Mouse (Mus musculus): ENCODE results near the gene Rbm18. TPM values are rescaled to one million over a fixed set of nuclear protein-coding genes. Genes with fewer than 3 reads are reported as not detected.
A peak's percentile ranks its signal among the peaks of the same experiment; 100 is the strongest.

Gene Rbm18
- polyA plus RNA-seq, 1 experiment from 2014 or later = 122 TPM

- ATAC-seq (ENCODE audit: insufficient read depth, low FRiP score, low TSS enrichment) = peak; percentile 32; the same call in 1 of the 2 replicates
These were observed 34.0 kb downstream of the Rbm18 start for GRCm38 (mm10) chr2:36102559-36102946.

GRCm38 (mm10) chr2:36101866-36102558, 34.6 kb downstream of the Rbm18 start:
- Histone ChIP-seq H3K4me1 (ENCODE audit: control insufficient read depth, insufficient read depth, low read length) (peaks cover 15% of the 10 kb centered on the region; the same call in 1 of the 2 replicates), H3K27ac (ENCODE audit: low read depth, low read length) (no peak overlapping the region), H3K36me3 (ENCODE audit: control insufficient read depth, insufficient read depth, low read length) (no peaks in the 10 kb centered on the region), H3K27me3 (ENCODE audit: control insufficient read depth, insufficient read depth, low read length) (peaks cover 100% of the 10 kb centered on the region), H3K9me3 (ENCODE audit: control insufficient read depth, low read length) (no peaks in the 10 kb centered on the region), H3K4me3 (ENCODE audit: low read depth, low read length) (no peak overlapping the region), H3K4me2 (ENCODE audit: low read depth) (no peak overlapping the region), H3K9ac (ENCODE audit: low read length) (no peak overlapping the region)
- WGBS = 2% methylated on average over 28 of the region's 28 CpGs
- DNase-seq (ENCODE audit: low spot score) (peak; percentile 53), ATAC-seq (ENCODE audit: insufficient read depth, low FRiP score, low TSS enrichment) (0 out of 2 replicates have a peak, but pooled peaks have one; percentile 9)

More at GRCm38 (mm10) chr2:36102559-36102946, 34.0 kb downstream of the Rbm18 start:
- Histone ChIP-seq H3K27me3 (ENCODE audit: control insufficient read depth, insufficient read depth, low read length) (peaks cover 100% of the 10 kb centered on the region), H3K4me1 (ENCODE audit: control insufficient read depth, insufficient read depth, low read length) (peaks cover 15% of the 10 kb centered on the region; the same call in 1 of the 2 replicates), H3K4me2 (ENCODE audit: low read depth) (no peak overlapping the region), H3K9ac (ENCODE audit: low read length) (no peak overlapping the region), H3K9me3 (ENCODE audit: control insufficient read depth, low read length) (no peaks in the 10 kb centered on the region), H3K27ac (ENCODE audit: low read depth, low read length) (no peak overlapping the region), H3K36me3 (ENCODE audit: control insufficient read depth, insufficient read depth, low read length) (no peaks in the 10 kb centered on the region), H3K4me3 (ENCODE audit: low read depth, low read length) (no peak overlapping the region)
- DNase-seq (ENCODE audit: low spot score) = peak; percentile 61
- under 1% methylated on average over 21 of the region's 21 CpGs for whole genome bisulfite sequencing

- ATAC-seq (ENCODE audit: insufficient read depth, low FRiP score, low TSS enrichment) = no peak
- no peaks in the 10 kb centered on the region for H3K36me3 ChIP-seq (ENCODE audit: control insufficient read depth, insufficient read depth, low read length)
- peaks cover 7% of the 10 kb centered on the region; the same call in 1 of the 2 replicates for H3K4me1 ChIP-seq (ENCODE audit: control insufficient read depth, insufficient read depth, low read length)
- no peak overlapping the region for H3K4me2 ChIP-seq (ENCODE audit: low read depth)
- WGBS = under 1% methylated on average over 6 of the region's 6 CpGs
- no peaks in the 10 kb centered on the region for H3K9me3 ChIP-seq (ENCODE audit: control insufficient read depth, low read length)
- H3K9ac ChIP-seq (ENCODE audit: low read length) = no peak overlapping the region
- no peak for DNase-seq (ENCODE audit: low spot score)
- no peak overlapping the region for H3K4me3 ChIP-seq (ENCODE audit: low read depth, low read length)
- peaks cover 100% of the 10 kb centered on the region for H3K27me3 ChIP-seq (ENCODE audit: control insufficient read depth, insufficient read depth, low read length)
- no peak overlapping the region for H3K27ac ChIP-seq (ENCODE audit: low read depth, low read length)
These were observed 36.8 kb downstream of the Rbm18 start for GRCm38 (mm10) chr2:36099739-36100138.

- no peak overlapping the region for H3K27ac ChIP-seq (ENCODE audit: low read depth, low read length)
- ATAC-seq (ENCODE audit: insufficient read depth, low FRiP score, low TSS enrichment) (no peak), DNase-seq (ENCODE audit: low spot score) (no peak)
- 4% methylated on average over 5 of the region's 5 CpGs for WGBS
- no peaks in the 10 kb centered on the region for H3K36me3 ChIP-seq (ENCODE audit: control insufficient read depth, insufficient read depth, low read length)
- H3K27me3 ChIP-seq (ENCODE audit: control insufficient read depth, insufficient read depth, low read length) = peaks cover 100% of the 10 kb centered on the region
- no peak overlapping the region for H3K9ac ChIP-seq (ENCODE audit: low read length)
- no peak overlapping the region for H3K4me3 ChIP-seq (ENCODE audit: low read depth, low read length)
- H3K4me2 ChIP-seq (ENCODE audit: low read depth) = no peak overlapping the region
- no peaks in the 10 kb centered on the region for H3K9me3 ChIP-seq (ENCODE audit: control insufficient read depth, low read length)
- 0 out of 2 replicates have a peak, but pooled peaks cover 2% of the 10 kb centered on the region for H3K4me1 ChIP-seq (ENCODE audit: control insufficient read depth, insufficient read depth, low read length)
These were observed 38.6 kb downstream of the Rbm18 start for GRCm38 (mm10) chr2:36098021-36098420.

- 1% methylated on average over 18 of the region's 18 CpGs for WGBS
- ATAC-seq (ENCODE audit: insufficient read depth, low FRiP score, low TSS enrichment) (no peak), DNase-seq (ENCODE audit: low spot score) (peak; percentile 47)
- H3K9me3 ChIP-seq (ENCODE audit: control insufficient read depth, low read length) = no peaks in the 10 kb centered on the region
- H3K9ac ChIP-seq (ENCODE audit: low read length) = no peak overlapping the region
- H3K36me3 ChIP-seq (ENCODE audit: control insufficient read depth, insufficient read depth, low read length) = no peaks in the 10 kb centered on the region
- H3K4me3 ChIP-seq (ENCODE audit: low read depth, low read length) = no peak overlapping the region
- H3K27ac ChIP-seq (ENCODE audit: low read depth, low read length) = no peak overlapping the region
- 0 out of 2 replicates have a peak, but pooled peaks cover under 1% of the 10 kb centered on the region for H3K4me1 ChIP-seq (ENCODE audit: control insufficient read depth, insufficient read depth, low read length)
- H3K4me2 ChIP-seq (ENCODE audit: low read depth) = no peak overlapping the region
- peaks cover 100% of the 10 kb centered on the region for H3K27me3 ChIP-seq (ENCODE audit: control insufficient read depth, insufficient read depth, low read length)
These were observed 39.3 kb downstream of the Rbm18 start for GRCm38 (mm10) chr2:36097129-36097815.

- WGBS = 3% methylated on average over 31 of the region's 31 CpGs
- H3K27ac ChIP-seq (ENCODE audit: low read depth, low read length) = no peak overlapping the region
- ATAC-seq (ENCODE audit: insufficient read depth, low FRiP score, low TSS enrichment) = no peak
- H3K4me2 ChIP-seq (ENCODE audit: low read depth) = no peak overlapping the region
- no peaks in the 10 kb centered on the region for H3K9me3 ChIP-seq (ENCODE audit: control insufficient read depth, low read length)
- no peaks in the 10 kb centered on the region for H3K36me3 ChIP-seq (ENCODE audit: control insufficient read depth, insufficient read depth, low read length)
- DNase-seq (ENCODE audit: low spot score) = no peak
- H3K9ac ChIP-seq (ENCODE audit: low read length) = no peak overlapping the region
- H3K4me1 ChIP-seq (ENCODE audit: control insufficient read depth, insufficient read depth, low read length) = peaks cover 6% of the 10 kb centered on the region
- H3K27me3 ChIP-seq (ENCODE audit: control insufficient read depth, insufficient read depth, low read length) = peaks cover 100% of the 10 kb centered on the region
- H3K4me3 ChIP-seq (ENCODE audit: low read depth, low read length) = no peak overlapping the region
These were observed 42.6 kb downstream of the Rbm18 start for GRCm38 (mm10) chr2:36093914-36094475.

GRCm38 (mm10) chr2:36093301-36093700, 43.3 kb downstream of the Rbm18 start:
- Histone ChIP-seq H3K4me1 (ENCODE audit: control insufficient read depth, insufficient read depth, low read length) (peaks cover 6% of the 10 kb centered on the region), H3K36me3 (ENCODE audit: control insufficient read depth, insufficient read depth, low read length) (no peaks in the 10 kb centered on the region), H3K27me3 (ENCODE audit: control insufficient read depth, insufficient read depth, low read length) (peaks cover 95% of the 10 kb centered on the region), H3K4me3 (ENCODE audit: low read depth, low read length) (no peak overlapping the region), H3K27ac (ENCODE audit: low read depth, low read length) (no peak overlapping the region), H3K9me3 (ENCODE audit: control insufficient read depth, low read length) (no peaks in the 10 kb centered on the region), H3K9ac (ENCODE audit: low read length) (no peak overlapping the region), H3K4me2 (ENCODE audit: low read depth) (no peak overlapping the region)
- ATAC-seq (ENCODE audit: insufficient read depth, low FRiP score, low TSS enrichment) (no peak), DNase-seq (ENCODE audit: low spot score) (no peak)
- WGBS = 12% methylated on average over 7 of the region's 7 CpGs

- 2% methylated on average over 4 of the region's 4 CpGs for WGBS
- DNase-seq (ENCODE audit: low spot score) = no peak
- Histone ChIP-seq H3K4me1 (ENCODE audit: control insufficient read depth, insufficient read depth, low read length) (peaks cover 6% of the 10 kb centered on the region), H3K9me3 (ENCODE audit: control insufficient read depth, low read length) (no peaks in the 10 kb centered on the region), H3K36me3 (ENCODE audit: control insufficient read depth, insufficient read depth, low read length) (no peaks in the 10 kb centered on the region), H3K27me3 (ENCODE audit: control insufficient read depth, insufficient read depth, low read length) (peaks cover 89% of the 10 kb centered on the region), H3K9ac (ENCODE audit: low read length) (no peak overlapping the region), H3K4me2 (ENCODE audit: low read depth) (no peak overlapping the region), H3K27ac (ENCODE audit: low read depth, low read length) (no peak overlapping the region), H3K4me3 (ENCODE audit: low read depth, low read length) (no peak overlapping the region)
- no peak for ATAC-seq (ENCODE audit: insufficient read depth, low FRiP score, low TSS enrichment)
These were observed 43.8 kb downstream of the Rbm18 start for GRCm38 (mm10) chr2:36092748-36093147.
